Mouse (Mus musculus): Measurements from ENCODE around the gene Rgs12. TPM values are rescaled to one million over a fixed set of nuclear protein-coding genes. Genes with fewer than 3 reads are reported as not detected.
A peak's percentile ranks its signal among the peaks of the same experiment; 100 is the strongest.

Gene Rgs12
- polyA plus RNA-seq, 1 experiment from 2014 or later: 28.1 TPM

DNA sequence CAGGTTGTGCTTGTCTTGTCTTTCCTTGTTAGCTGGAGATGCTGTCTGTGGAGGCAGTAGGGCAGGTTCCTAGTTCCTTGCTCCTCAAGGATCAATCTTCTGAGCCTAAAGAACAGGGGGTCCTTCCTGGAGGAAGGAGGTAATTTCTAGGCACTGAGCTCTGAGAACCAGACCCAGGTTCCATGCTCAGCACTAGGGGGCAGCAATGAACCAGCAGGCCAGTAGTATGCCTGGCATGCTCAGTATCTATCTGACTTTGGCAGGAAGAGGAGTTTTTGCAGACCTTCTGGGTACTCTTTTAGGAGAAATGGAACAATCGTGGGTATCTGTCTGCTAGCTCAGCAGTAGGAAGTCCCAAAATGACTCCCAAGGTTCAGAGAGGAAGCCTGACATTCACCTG lies 33.4 kb upstream of the Rgs12 start:
- H3K4me2 ChIP-seq: no peak overlapping the region
- WGBS: 3% methylated on average over 1 of the region's 1 CpGs
- no peaks in the 10 kb centered on the region for H3K27me3 ChIP-seq (replicated peaks)
- H3K4me1 ChIP-seq: no peaks in the 10 kb centered on the region
- H3K4me3 ChIP-seq (replicated peaks): no peak overlapping the region
- H3K36me3 ChIP-seq: no peaks in the 10 kb centered on the region
- no peak overlapping the region for H3K9ac ChIP-seq
- no peaks in the 10 kb centered on the region for H3K9me3 ChIP-seq
- H3K27ac ChIP-seq: no peak overlapping the region
- ATAC-seq (ENCODE audit: insufficient read depth, low FRiP score, low read depth): peak; percentile 55; the same call in 1 of the 2 replicates

DNA sequence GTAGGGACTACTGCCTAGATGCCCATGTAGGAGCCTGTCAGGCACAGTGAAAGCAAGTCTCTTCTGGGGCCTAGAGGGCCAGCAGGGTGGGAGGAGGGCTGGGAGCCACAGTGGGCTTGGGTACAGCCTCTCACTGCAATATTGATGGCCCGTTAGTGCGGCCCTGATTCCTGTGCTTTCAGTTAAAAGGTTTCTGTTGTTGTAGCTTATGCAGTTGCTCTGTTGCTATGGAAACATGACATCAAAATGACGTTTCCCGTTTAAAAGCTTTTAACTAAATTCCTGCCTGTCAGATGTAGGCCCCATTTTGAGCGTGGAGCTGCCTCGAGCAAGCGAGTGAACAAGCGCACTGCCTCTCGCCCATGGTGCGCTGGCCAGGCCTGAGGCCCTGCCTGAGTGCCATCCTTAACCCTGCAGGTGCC lies 32.0 kb upstream of the Rgs12 start:
- H3K9ac ChIP-seq: no peak overlapping the region
- 41% methylated on average over 10 of the region's 10 CpGs for WGBS
- H3K4me3 ChIP-seq (replicated peaks): no peak overlapping the region
- no peak overlapping the region for H3K27ac ChIP-seq
- no peaks in the 10 kb centered on the region for H3K36me3 ChIP-seq
- no peak for ATAC-seq (ENCODE audit: insufficient read depth, low FRiP score, low read depth)
- no peak overlapping the region for H3K4me2 ChIP-seq
- H3K27me3 ChIP-seq (replicated peaks): no peaks in the 10 kb centered on the region
- H3K4me1 ChIP-seq: no peaks in the 10 kb centered on the region
- H3K9me3 ChIP-seq: no peaks in the 10 kb centered on the region

DNA sequence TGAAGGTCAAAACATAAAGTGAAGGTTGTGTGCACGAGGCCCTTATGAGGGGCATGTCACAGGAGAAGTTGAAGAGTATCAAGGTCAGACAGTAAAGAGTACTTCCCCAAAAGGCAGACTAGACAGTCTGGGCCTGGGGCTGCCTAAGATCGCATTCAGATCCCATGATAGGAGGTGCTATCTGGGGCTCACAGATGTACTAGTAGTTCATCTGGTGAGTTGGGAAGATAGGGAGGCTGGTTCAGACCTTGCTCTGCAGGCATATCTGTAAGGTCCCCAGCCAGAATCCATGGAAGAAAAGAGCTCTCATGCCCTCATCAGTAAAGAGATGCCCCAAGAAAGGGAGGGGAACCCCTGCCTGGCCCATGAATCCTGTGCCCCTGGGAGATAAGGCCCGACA lies 30.5 kb upstream of the Rgs12 start:
- 0 out of 2 replicates have a peak, but pooled peaks cover 3% of the 10 kb centered on the region for H3K36me3 ChIP-seq
- no peaks in the 10 kb centered on the region for H3K9me3 ChIP-seq
- no peak overlapping the region for H3K4me3 ChIP-seq (replicated peaks)
- WGBS: 69% methylated on average over 3 of the region's 3 CpGs
- no peaks in the 10 kb centered on the region for H3K4me1 ChIP-seq
- H3K27ac ChIP-seq: no peak overlapping the region
- no peak overlapping the region for H3K9ac ChIP-seq
- ATAC-seq (ENCODE audit: insufficient read depth, low FRiP score, low read depth): peak; percentile 33; the same call in 1 of the 2 replicates
- H3K27me3 ChIP-seq (replicated peaks): no peaks in the 10 kb centered on the region
- H3K4me2 ChIP-seq: no peak overlapping the region

DNA sequence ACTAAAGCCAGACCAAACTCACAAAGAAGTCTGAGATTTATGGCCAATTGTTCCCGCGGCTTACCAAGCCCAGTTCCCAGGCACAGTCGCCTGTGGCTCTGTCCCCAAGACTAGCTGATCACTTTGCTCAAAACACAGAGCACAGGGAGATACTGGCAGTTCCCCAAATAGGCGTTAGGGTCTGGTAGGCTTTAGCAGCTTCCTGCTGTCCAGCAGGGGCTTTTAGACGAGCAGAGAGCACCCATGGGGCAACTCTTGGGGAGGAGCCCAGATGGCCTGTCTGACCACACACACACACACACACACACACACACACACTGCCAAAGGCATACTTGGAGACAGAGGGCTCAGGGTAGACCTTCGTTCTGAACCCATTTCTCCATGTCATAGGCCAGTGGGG lies 26.7 kb upstream of the Rgs12 start:
- Histone ChIP-seq H3K9me3 (no peaks in the 10 kb centered on the region), H3K4me3 (replicated peaks) (no peak overlapping the region), H3K36me3 (0 out of 2 replicates have a peak, but pooled peaks cover 3% of the 10 kb centered on the region), H3K9ac (no peak overlapping the region), H3K4me2 (no peak overlapping the region), H3K27ac (no peak overlapping the region), H3K4me1 (no peaks in the 10 kb centered on the region), H3K27me3 (replicated peaks) (no peaks in the 10 kb centered on the region)
- 68% methylated on average over 6 of the region's 6 CpGs for WGBS
- ATAC-seq (ENCODE audit: insufficient read depth, low FRiP score, low read depth): no peak

DNA sequence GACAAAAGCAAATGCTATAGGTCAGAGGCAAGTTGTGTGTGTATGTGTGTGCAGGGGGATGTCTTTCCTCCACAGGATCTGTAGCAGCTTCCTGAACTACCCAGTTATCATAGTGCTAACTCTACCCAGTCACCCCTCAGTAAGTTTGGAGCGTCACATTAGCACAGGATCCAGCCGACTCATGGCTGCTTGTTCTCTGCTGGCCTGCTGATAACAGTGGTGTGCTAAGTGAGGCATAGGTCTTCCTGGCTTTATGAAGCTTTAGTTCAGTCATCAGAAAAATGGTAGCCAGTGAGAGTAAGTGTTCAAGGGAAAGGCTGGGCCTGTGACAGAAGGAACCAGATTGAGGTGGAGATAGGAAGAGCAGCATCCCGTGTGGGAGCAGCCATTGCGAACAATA lies 25.3 kb upstream of the Rgs12 start:
- 84% methylated on average over 4 of the region's 4 CpGs for WGBS
- ATAC-seq (ENCODE audit: insufficient read depth, low FRiP score, low read depth): peak; percentile 74; the same call in 1 of the 2 replicates
- H3K27ac ChIP-seq: no peak overlapping the region

DNA sequence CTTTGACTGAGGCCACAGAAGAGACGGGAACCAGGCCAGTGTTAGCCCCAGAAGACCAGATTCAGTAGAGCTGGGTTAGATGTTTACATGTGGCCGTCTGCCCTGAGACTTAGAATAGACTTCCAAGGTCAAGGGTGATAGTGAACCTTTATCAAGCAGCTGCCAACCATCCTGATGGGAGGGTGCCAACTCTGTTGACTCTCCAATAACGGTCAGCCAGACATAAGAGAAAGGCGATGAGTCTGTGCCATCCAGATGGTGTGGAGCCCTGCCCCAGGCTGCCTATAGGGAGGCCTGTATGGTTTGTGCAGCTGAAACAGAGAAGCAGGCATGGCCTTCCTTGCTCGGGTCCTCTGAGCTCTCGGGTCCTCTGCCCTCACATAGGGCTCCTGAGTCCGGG lies 24.7 kb upstream of the Rgs12 start:
- H3K27ac ChIP-seq: no peak overlapping the region
- no peak overlapping the region for H3K4me3 ChIP-seq (replicated peaks)
- no peak overlapping the region for H3K9ac ChIP-seq
- no peaks in the 10 kb centered on the region for H3K27me3 ChIP-seq (replicated peaks)
- no peak overlapping the region for H3K4me2 ChIP-seq
- H3K9me3 ChIP-seq: no peaks in the 10 kb centered on the region
- ATAC-seq (ENCODE audit: insufficient read depth, low FRiP score, low read depth): peak; percentile 44; the same call in 1 of the 2 replicates
- H3K4me1 ChIP-seq: no peaks in the 10 kb centered on the region
- 75% methylated on average over 7 of the region's 7 CpGs for whole genome bisulfite sequencing
- H3K36me3 ChIP-seq: 0 out of 2 replicates have a peak, but pooled peaks cover 3% of the 10 kb centered on the region

More for the DNA sequence above, 25.3 kb upstream of the Rgs12 start:
- H3K9ac ChIP-seq: no peak overlapping the region
- no peaks in the 10 kb centered on the region for H3K27me3 ChIP-seq (replicated peaks)
- H3K9me3 ChIP-seq: no peaks in the 10 kb centered on the region
- H3K4me1 ChIP-seq: no peaks in the 10 kb centered on the region
- H3K36me3 ChIP-seq: 0 out of 2 replicates have a peak, but pooled peaks cover 3% of the 10 kb centered on the region
- no peak overlapping the region for H3K4me2 ChIP-seq
- H3K4me3 ChIP-seq (replicated peaks): no peak overlapping the region

DNA sequence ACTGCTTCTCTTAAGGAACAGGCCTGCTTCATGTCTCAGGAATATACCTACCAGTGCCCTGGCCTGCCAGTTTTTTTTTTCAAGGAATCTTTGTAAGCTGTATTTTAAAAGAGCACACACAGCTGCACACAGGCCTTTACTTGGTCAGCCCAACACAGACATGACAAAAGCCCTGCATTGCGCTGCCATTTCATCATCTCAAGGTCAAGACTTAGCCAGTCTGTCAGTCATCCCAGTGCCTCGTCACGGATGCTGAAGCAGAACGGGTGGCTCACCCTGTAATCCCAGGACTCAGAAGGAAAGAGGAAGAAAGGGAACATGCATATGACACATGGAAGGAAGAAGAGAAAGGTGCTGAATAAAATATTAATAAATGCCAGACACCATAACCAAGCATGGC lies 21.6 kb upstream of the Rgs12 start:
- Histone ChIP-seq H3K9ac (no peak overlapping the region), H3K4me2 (no peak overlapping the region), H3K36me3 (0 out of 2 replicates have a peak, but pooled peaks cover 3% of the 10 kb centered on the region), H3K27me3 (replicated peaks) (no peaks in the 10 kb centered on the region), H3K4me1 (0 out of 2 replicates have a peak, but pooled peaks cover 5% of the 10 kb centered on the region), H3K4me3 (replicated peaks) (no peak overlapping the region), H3K27ac (no peak overlapping the region), H3K9me3 (no peaks in the 10 kb centered on the region)
- 90% methylated on average over 4 of the region's 4 CpGs for WGBS
- ATAC-seq (ENCODE audit: insufficient read depth, low FRiP score, low read depth): no peak

DNA sequence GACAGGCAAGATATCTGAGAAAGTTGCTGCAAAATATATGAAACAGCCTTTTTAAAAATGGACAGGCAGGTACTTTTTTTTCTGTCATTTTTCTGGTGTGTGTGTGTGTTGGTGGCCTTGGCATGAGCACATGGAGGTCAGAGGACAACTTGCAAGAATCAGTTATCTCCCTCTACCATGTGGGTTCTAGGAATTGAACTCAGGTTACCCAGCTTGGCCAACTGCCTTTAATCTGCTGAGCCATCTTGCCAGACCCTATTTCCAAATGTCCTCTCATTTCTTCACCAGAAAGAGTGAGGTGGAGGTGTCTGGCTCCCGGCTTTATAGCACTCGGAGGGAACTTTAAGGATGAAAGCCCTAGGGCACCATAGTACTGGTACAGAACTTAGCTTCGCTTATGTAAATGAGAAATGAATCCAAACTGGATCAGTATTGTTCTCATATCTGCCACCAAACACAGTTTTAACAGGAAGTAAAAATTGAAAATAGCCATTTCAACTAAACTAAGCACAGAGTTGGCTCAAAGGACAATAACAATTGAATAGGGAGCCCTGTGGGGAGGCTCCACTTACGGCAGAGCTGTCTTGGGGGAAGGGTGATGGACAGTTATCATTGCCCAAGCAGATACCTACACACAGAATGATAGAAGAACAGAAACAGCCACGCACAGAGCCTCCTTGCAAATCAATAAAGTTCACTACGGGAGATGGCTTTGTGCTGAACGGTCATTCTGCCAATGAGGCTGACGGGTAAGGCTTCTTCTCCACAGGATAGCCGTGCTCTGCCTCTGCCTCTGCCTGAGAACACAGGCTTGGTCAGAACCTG lies 18.9 kb upstream of the Rgs12 start:
- H3K27ac ChIP-seq: no peak overlapping the region

DNA sequence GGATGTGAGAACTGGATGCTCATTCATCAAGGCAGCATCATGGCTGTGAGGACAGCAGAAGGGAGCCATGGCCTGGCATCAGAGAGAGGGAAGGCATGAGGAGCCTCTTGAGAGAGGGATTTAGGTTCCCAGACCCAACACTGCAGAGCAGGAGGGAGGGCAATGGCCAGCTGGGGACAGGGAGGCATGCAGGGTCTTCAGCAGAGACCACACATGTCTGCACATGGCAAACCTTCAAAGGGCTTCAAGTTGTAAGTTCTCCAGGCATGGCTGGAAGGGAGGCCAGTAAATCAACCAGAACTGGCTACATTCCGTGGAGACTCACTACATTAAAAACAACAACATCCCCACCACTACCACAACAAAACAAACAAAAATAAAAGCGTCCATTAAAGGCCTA lies 18.2 kb upstream of the Rgs12 start:
- ATAC-seq (ENCODE audit: insufficient read depth, low FRiP score, low read depth): no peak
- Histone ChIP-seq H3K9me3 (no peaks in the 10 kb centered on the region), H3K27ac (no peak overlapping the region), H3K9ac (no peak overlapping the region), H3K27me3 (replicated peaks) (no peaks in the 10 kb centered on the region), H3K36me3 (no peaks in the 10 kb centered on the region), H3K4me2 (no peak overlapping the region), H3K4me1 (0 out of 2 replicates have a peak, but pooled peaks cover 5% of the 10 kb centered on the region), H3K4me3 (replicated peaks) (no peak overlapping the region)
- WGBS: 80% methylated on average over 2 of the region's 2 CpGs

More for the DNA sequence above, 18.9 kb upstream of the Rgs12 start:
- Histone ChIP-seq H3K4me3 (replicated peaks) (no peak overlapping the region), H3K27me3 (replicated peaks) (no peaks in the 10 kb centered on the region), H3K36me3 (no peaks in the 10 kb centered on the region), H3K4me1 (0 out of 2 replicates have a peak, but pooled peaks cover 5% of the 10 kb centered on the region), H3K4me2 (no peak overlapping the region), H3K9me3 (no peaks in the 10 kb centered on the region), H3K9ac (no peak overlapping the region)
- peak; percentile 70; the same call in 1 of the 2 replicates for ATAC-seq (ENCODE audit: insufficient read depth, low FRiP score, low read depth)
- WGBS: 80% methylated on average over 9 of the region's 9 CpGs

DNA sequence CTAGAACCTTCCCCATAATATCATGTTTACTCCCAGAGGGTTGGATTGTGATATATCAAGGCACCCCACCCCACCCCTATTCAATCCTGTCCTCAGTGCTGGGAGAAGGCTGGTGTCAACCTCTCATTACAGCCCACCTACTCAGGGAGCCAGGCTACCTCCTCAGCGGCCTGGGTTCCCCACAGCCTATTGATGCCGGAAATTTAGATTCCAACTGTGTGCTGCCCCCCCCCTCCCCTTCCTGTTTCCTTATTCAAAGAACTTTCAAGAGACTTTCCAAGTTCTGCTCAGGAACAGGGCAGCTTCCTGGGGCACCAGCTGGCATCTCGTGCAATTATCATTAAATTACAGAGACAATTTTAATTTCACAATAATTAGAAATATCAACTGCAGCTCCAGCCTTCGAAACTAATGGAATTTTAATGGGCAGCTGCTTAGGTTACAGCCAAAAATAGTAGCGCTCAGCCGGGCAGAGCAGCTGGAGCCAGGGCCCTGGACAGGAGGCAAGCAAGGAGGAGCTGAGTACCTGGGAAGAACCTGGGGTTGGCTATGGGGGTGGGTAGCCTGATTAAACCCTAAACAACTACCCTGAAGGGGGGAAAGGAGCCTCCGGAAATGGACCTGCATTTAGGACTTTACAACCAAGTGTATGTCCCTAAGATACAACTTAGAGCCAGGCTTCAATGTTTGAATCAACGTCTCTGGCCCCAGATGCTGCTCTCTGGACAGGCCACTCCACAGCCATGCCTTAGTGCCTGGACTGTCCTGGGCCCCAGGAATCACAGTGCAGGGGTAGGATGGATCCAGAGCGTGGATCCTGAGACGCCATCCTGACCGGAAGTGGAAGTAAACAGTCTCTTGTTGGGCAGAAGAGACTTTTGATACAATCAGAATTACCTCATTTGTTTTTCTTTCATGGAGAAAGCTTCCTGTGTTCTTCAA lies 17.5 kb upstream of the Rgs12 start:
- Histone ChIP-seq H3K4me3 (replicated peaks) (no peak overlapping the region), H3K4me2 (no peak overlapping the region), H3K9me3 (no peaks in the 10 kb centered on the region), H3K36me3 (no peaks in the 10 kb centered on the region), H3K4me1 (0 out of 2 replicates have a peak, but pooled peaks cover 5% of the 10 kb centered on the region), H3K27ac (peak overlapping the region; percentile 26), H3K9ac (no peak overlapping the region), H3K27me3 (replicated peaks) (no peaks in the 10 kb centered on the region)
- WGBS: 42% methylated on average over 11 of the region's 11 CpGs
- ATAC-seq (ENCODE audit: insufficient read depth, low FRiP score, low read depth): no peak

DNA sequence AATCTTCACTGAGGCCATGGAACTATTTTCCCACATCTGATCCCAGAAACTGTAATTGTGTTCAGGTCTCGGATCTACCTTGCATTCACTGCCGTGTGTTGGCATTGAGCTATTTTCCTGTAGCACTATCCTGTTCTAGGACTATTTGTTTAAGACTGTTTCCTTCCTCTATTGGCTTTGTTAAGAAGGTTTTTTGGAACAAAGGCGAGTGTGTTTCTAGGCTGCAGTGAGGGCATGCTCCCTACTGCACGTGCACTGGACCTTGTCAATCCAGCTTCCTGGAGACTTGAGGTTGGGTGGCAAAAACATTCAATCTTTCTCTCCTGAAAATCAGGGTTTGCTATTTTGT lies 16.8 kb upstream of the Rgs12 start:
- Histone ChIP-seq H3K27ac (peak overlapping the region; percentile 26), H3K4me2 (no peak overlapping the region), H3K4me1 (0 out of 2 replicates have a peak, but pooled peaks cover 5% of the 10 kb centered on the region), H3K9me3 (no peaks in the 10 kb centered on the region), H3K4me3 (replicated peaks) (no peak overlapping the region), H3K36me3 (no peaks in the 10 kb centered on the region), H3K9ac (no peak overlapping the region), H3K27me3 (replicated peaks) (no peaks in the 10 kb centered on the region)
- WGBS: 42% methylated on average over 4 of the region's 4 CpGs
- ATAC-seq (ENCODE audit: insufficient read depth, low FRiP score, low read depth): no peak
